Mouse (Mus musculus) ovary, adult 18-20 months (tissue): ENCODE measurements at regions not wholly inside any gene's neighbourhood (a gene's known extent, or its start where the extent isn't known, plus 50 kb on each side); places are given as distances from the start of the nearest gene placed in this dataset.
A peak's percentile ranks its signal among the peaks of the same experiment; 100 is the strongest.
"Not testable (repeated sequence)": the region's sequence is repeated elsewhere in the genome, so short reads cannot be mapped to it uniquely, and the experiment has no call there.

Experiments
- DNase-seq: peaks from one replicate; pipeline ENCODE4 v3.0.0; 2022; ENCODE audit warnings: low spot score, mixed read lengths

DNA sequence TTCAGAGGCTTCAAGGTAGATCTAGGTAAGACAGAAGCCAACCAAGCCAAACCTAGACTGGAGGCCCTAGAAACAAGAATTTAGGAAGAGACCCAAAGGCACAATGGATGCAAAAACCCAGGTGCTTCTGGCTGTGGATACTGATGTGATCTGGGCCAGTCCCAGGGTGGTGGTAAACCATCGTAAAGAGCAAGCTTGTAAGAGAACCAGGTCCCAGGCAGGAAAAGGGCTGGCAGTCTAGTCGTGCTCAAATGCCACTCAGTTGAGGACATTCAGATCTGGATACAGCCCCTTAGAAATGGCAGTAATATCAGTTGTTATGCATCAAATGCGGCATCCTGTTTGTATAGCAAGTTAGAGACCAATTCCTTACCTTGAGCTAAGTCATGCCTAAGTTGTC, 175.5 kb upstream of the Pkdcc start:
- DNase-seq: no peak

DNA sequence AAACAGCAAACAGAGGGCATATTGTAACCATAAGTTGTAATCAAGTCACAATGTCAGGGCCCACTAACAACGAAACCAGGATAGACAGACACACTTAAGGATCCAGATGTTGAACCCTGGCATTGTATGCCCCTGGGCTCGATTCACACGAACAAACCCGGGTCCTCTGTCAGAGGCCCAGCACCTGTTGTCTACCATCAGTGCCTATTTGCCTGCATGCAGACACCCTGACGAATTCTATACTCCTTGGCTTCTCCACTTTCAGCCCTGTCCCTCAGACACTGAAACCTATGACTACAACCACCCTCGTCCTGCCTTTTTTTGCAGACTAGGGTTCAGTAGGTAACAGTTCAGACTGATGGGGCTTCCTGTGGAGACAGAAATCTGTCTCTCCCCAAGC, 170.6 kb upstream of the Pkdcc start:
- DNase-seq: no peak

DNA sequence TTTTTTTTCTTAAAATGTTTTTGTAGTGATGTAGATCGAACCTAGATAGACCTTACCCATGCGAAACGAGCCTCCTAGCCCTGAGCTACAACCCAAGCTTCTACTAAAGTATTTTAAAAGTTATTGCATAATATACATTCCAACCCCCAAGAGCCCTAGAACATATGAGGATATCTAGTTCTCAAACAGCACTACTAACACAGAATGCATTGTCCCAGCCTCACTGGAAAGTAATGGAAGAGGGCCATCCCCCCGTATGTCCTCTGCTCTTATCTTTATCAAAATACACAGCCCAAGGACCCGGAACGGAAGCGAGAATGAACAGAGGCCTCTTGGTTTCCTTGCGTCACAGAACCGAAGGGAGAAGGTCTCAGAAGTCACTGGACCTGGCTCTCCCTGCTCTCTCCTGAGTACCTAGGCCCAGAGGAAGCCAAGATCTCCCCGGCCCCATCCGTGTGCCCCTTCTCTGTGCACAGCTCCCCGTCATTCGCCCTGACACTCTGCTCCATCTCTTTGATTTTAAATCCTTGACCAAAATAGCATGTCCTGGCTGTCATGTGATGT, 165.0 kb upstream of the Pkdcc start:
- peak; percentile 30 for DNase-seq

DNA sequence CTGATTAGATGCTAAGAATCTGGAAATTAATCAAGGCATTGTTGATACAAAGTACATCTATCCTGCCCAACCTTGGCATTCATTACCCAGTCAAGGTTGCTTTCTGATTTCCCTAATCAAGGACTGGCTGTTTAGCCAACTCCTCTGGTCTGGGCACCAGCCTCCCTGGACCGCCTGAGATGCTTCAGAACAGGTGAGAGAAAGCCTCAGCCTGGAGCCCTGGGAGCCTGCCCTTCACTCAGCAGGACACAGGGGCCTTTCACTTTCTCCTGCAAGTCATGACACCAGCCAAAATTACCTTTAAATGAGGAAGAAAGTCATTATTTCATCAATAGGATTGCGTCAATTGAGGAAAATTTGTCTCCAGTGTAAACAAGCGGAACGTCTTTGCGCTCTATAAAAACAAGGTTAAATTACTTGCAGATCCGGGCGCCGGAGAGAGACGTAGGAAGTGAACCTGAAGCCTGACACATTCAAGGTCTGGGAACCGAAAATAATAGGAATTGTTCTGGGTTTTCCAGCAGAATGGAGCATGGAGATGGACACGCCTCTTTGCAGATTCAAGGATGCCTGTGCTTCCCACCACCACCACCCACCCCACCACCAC, 164.4 kb upstream of the Pkdcc start:
- DNase-seq: no peak

DNA sequence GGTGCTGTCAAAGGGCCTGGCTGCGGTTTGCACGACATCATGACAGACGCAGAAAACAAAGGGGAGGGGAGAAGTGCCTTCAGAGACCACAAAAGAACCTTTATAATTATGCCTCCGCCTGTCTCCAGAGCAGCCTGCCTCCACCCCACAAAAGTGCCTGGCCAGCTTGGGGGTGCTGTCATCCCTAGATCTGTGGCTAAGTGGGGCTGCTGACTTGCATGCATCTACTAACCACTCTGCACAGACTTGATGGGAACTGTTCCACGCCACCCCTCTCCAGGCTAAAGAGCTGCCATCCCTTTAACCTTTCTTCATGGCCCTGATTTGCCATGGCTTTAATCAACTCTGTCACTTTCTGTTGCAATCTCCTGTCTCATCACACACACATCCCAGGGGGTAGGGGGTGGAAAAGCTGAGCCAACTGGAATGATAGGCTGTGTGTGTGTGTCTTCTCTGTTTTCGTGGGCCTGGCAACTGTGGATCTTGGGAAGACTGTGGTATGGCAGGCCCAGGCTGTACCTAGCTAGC, 162.4 kb upstream of the Pkdcc start:
- DNase-seq: no peak

DNA sequence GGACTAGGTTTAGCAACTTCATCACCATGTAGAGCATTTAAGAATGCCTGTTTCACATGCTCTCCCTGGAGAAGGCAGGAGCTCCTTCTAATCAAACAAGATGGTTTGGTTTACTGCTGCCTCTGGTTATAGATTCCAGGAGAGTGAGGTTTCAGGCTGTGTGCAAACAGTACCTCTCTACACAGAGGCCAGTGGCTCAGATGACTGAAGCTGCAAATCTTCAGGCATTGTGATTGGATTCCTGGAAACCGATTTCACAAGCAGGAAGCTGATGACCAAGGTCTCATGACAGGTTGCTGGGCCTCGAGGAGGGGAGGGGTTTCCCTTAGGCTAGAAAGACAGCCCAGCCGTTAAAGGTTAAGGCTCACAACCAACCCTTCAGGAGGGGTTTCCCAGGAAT, 157.3 kb upstream of the Pkdcc start:
- DNase-seq: no peak

DNA sequence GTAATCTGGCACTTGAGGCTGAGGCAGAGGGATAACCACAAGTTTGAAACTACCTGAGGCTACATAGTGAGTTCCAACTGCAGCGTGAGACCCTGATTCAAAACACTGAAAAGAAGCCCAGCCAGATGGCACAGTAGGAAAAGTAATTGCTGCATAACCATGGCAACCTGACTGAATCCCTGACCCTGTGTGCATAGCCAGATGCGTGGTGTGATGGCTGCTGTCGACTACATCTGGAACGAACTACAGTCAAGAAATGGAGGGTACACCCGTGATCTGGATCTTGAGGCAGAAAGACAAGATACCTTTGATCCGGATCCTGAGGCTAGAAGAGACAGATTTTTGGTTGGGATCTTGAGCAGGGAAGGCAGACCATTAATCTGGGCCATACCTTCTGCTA, 153.2 kb upstream of the Pkdcc start:
- DNase-seq: no peak

DNA sequence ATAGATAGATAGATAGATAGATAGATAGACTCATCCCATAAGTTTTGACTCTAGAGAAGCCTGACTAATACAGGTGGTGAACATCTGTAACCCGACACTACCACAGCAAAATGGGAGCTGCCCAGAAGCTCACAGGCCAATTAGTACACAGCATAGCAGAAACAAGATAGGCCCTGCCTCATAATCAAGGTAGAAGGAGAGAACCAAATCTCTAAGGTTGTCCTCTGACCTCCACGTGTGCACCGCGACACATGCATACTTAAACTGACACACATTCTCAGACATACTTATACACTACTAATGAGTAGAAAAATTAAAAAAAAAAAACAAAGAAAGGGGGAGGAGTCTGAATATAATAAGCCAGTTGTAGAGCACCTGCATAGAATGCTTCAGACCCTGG, 151.2 kb upstream of the Pkdcc start:
- DNase-seq: no peak

DNA sequence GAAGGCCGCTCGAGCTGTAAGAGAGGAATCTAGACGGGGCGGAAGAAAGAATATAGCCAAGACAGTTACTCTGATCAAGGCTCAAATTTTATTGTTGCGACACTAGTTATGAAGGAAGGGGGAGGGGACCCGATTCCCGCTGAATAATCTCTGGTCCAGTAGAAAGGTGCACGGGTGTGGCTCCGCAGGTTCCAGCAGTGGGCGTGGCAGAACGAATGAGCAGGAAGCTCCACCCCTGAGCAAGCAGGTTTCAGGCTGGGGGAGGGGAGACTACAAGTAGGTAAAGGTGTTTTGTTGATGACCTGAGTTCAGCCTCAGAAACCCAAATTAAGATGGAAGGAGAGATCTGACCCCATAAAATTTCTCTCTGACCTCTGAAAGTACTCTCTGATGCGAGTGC, 150.7 kb upstream of the Pkdcc start:
- DNase-seq: not testable (repeated sequence)

DNA sequence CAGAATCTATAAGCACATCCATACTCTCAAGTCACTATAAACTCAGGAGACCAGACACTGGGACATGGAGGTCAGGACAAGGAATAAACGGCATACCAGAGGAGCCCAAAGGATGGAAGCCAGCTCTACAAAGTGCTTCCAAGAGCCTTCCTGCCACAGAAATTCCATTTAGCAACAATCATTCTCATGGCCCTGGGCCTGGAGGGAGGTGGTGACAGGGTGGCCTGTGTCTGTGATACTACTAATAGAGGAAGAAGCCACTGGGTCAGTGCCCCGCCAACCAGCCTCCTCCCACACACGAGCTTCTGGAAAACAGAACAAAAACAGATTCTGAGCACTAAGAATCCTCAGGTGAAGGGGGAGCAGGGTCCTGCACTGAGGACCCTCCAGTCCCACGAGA, 145.8 kb upstream of the Pkdcc start:
- no peak for DNase-seq

DNA sequence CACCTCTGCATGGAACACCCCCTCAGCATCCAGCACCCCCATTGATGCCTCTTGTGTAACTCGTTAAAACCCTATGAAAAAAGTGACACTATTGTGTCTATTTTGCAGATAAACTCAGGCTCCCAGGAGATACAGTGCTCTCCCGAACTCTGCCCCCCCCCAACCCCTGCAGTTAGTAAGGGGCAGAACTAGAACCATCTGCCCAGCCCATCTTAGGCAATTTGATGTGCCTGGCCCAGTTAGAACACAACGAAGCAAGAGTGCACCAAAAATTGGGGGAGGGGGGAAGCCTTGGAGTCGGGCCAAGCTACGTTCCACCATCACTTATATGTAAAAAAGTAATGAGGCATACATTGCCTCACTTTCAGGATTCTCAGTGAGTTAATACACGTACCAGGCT, 143.3 kb upstream of the Pkdcc start:
- DNase-seq: no peak

DNA sequence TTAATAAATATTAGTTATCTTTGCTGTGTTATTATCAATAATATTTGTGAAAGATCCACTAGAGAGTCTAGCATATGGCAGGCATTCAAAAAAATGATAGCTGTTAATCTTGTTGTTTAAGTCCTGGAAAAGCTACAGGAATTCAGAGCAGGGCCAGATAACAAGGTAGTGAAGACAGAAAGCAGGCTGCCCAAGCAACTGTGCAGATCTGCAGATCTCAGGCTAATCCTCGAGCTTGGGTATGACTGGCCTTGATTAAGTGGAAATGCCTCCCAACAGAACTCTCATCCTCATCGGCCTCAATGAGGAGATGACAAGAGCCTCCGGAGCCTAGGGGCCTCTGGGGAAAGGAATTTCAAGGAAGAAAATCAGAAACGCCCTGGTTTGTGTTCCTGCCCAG, 142.9 kb upstream of the Pkdcc start:
- no peak for DNase-seq

DNA sequence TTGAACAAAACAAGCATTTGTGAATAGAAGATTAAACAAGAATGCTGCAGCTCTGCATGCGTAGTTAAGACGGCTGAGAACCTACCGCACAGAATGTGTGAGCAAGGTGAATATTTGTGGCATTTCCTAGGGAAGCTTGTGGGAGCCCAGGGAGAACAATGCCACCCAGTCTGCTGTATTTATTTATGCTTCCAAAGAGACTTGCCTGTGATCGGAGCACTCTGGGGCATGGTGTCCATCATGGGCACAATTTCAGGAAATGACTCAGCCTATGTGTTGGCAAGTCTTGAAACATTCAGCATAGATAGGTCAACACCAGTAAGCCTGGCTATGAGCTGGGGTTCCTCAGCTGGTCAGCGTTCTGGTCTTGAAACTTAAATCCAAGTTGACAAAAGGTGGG, 140.2 kb upstream of the Pkdcc start:
- DNase-seq: no peak

DNA sequence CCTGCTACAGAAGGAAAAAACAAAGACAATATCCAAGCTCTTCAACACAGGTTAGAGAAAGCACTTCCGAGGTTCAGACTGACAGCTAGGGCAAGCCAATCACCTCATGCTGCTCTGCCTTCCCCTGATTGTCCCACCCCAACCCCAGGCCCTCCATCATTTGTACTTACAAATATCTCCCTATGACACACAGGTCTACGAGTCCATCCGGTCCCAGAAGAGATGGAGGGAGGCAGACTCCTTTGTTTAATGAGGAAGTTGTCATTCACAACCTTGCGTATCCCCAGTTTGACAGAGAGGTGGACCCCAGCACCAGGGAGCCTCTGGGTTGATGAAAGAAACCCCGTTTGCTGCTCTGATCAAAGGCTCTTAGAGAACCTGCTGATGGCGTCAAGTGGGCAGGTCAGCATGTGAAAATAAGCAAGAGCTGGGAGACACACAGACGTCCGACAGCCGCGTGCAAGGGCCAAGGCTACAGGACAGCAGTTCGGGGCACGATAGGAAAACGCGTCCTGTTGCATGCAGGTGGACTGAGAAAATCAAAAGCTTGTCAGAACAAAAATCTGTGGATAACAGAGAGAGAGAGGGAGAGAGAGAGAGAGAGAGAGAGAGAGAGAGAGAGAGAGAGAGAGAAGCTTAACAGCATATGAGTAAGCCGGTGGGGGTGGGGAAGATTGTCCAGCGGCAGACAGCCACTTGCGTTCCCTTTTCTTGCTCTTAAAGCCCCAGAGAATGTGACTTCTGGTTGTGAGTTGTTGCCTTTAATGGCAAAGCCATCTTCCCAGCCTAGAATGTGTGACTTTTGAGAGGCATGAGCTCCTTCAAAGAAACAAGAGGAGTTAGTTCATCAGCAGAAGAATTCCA, 137.1 kb upstream of the Pkdcc start:
- no peak for DNase-seq

DNA sequence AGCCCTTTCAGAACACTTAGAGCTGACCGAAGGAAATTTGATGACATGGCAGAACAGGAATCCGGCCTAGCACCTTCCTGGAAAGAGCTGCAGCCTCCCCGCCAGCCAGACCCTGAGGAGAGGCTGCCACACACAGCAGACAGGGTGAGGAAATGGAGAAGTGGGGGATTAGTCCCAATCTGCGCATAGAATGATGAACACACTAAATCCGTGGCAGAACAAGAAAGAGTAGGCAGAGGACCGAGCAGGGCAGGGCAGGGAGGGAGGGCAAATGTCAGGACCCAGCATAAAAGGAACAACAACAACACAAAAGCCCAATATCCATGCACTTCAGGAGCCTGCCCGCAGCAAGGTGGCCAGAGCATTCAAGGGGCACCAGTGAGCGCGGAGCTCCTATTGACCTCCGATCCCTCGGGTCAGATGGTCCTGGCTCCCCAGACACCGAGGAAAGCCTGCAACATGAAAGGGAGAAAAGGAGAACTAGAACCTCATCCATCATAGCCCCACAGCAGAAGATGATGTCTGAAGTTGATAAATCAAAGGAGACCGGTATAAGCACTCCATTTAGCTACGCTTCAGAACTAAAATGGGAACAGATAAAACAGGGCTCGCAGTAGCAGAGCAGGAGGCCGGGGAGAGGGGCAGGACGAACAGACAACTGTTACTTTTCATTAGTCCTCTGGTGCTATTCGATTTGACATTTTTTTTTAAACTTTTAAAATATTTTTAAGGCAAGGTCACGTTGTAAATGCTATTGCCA, 136.3 kb upstream of the Pkdcc start:
- DNase-seq: no peak

DNA sequence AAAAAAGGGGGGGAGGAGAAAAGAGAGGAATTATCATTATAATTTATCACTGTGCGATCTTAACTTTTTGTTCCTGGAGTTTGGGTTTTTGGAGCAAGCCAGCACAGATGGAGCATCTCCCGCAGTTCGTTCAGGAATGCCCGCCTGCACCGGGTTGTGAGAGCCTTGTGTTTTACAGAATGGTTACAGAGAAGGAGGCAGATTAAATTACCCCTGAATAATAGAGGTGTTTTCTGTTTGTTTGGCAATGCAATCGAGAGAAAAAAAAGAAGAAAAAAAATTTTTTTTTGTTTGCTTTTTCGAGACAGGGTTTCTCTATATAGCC, 135.8 kb upstream of the Pkdcc start:
- DNase-seq: no peak

DNA sequence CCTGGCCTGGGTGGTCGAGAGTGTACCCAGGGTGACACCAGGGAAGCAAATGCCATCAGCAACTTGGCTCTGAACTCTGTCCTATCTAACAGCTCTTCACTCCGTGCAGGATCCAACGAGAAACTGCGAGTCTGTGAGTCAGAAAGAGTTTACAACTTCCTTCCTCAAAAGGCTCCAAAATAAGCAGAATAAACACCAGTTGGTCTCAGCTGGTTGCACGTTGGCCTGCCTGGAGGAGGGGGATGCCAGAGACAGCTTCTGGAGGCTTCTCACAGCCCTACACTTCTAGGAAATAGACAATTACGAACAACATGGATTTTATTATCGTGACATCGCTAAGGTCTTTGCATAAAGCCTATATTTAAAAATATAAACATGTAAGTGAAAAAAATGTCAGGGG, 133.4 kb upstream of the Pkdcc start:
- no peak for DNase-seq

DNA sequence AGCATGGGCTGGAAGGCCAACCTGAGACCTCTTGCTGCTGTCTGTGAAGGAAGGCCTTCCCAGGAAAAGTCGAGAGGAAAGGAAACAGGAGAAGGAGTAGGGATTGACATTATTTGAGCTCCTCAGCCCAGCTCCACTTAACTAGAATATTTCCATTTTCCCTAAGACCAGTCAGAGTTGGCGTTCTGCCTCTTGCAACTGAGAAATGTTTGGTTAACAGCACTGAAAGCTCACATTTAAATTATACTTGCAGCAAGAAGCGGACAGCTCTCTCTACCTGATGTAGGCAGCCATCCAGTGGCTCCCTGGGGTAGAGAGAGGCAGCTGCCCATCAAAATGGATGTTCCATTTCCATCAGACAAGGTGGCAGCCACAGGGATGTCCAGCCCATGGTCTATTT, 131.6 kb upstream of the Pkdcc start:
- DNase-seq: no peak

DNA sequence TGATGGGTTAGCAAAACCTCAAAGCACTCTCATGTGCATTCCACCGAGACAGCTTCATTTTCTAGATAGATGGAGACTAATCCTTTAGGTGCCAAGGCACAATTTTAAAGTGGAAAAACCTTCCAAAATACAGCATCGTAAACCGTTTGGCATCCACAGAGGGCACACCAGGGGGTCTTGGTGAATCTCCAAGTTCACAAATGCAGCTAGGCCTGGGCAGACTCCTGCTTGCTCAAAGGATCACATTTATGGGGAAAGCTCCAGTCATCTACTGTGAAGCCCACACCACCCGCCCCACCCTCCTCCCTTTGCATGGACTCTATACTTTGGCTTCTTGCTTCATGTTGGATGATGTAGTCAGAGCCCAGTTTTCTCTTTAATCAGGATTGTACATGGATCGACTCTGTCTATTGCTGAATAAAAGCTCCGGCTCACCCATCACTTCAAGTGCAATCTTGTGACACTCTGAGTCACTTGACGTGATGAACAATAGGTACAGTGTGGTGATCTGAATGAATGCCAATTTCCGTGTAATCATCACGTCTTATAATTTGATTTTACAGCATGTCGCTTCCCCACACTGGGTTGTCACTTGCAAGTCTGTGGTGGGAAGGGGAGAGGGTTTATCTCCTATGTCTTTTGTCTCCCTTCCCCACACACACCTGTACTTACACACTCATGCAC, 129.2 kb upstream of the Pkdcc start:
- DNase-seq: no peak

DNA sequence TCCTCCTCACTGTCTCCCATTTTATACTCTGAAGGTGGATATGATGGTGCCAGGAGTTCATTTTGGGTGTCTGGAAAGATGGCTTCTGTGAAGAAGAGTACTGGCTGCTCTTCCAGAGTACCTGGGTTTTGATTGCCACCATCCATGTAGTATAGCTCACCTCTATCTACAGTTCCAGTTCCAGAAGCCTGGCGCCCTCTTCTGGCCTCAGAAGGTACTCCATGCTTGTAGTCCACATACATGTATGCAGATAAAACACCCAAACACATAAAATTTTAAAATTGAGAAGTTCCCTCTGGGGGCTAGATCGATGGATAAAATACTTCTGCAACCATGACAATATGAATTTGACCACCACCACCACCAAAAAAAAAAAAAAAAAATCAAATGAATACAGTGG, 128.4 kb upstream of the Pkdcc start:
- DNase-seq: no peak

DNA sequence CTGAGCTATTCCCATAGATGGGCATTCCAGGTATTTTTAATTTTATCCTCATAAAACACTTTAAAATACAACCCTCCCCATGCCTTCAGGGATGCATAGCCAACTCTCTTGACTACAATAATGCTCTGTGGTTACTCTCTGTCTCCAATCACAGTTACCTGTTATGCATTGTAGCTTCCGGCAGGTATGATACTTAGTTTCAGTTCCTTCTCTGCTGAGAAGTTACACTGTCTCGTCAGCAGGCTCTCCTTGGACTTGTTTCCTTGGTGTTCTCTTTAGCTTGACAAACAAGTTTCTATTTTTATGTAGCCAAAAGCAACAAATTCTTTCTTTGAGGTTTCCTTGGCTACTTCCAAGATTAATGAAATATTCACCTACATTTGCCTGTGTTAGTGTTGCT, 126.6 kb upstream of the Pkdcc start:
- no peak for DNase-seq
